Mouse (Mus musculus): Measurements from ENCODE around the gene Tmem273. TPM values are rescaled to one million over a fixed set of nuclear protein-coding genes. Genes with fewer than 3 reads are reported as not detected.

Gene Tmem273
- polyA plus RNA-seq, 1 experiment from 2014 or later = 0.73 TPM

DNA sequence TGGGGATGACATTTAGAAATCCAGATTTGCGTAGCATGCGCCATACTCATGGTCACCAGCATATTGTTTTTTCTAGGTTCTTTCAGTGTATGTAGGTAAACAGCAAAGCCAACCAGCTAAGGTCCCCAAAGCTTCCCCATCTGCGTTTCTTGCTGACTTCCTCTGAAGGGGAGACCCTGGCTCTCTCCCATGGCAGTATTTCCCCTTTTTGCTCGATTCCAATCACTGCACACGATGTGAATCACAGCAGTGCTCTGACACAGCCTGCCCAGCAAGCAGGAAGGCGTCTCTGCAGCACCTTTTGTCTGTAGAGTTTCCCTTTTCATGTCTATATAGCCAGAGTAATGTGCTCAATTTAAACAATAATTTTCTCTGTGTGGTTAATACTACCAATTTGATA, 26.7 kb downstream of the Tmem273 start:
- Histone ChIP-seq H3K4me3 (no peak overlapping the region), H3K4me1 (replicated peaks) (peaks cover 18% of the 10 kb centered on the region), H3K36me3 (no peaks in the 10 kb centered on the region), H3K27ac (no peak overlapping the region), H3K27me3 (no peaks in the 10 kb centered on the region), H3K9ac (no peak overlapping the region), H3K4me2 (no peak overlapping the region), H3K9me3 (replicated peaks) (no peaks in the 10 kb centered on the region)
- no peak for ATAC-seq (replicated peaks; ENCODE audit: insufficient number of reproducible peaks, insufficient read depth, low FRiP score, low read depth)
- WGBS = 68% methylated on average over 6 of the region's 6 CpGs

DNA sequence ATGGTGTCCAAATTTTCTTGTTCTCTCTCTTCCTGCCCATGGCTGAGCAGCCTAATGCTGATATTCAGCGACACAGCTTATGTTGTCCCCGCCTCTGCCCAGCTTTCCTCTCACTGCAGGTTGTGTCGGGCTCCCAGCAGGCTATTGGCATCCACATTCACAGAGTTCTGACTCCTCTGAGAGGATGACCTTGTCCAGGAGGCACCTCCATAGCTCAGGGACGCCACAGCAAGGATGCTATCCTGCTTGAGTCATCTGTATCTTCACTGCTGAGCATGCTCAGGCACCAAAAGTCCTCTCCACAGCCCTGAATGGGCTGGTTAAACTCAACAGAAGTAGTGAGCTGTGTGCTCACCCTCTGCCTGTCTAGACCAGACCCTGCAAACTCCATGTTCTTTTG, 29.2 kb downstream of the Tmem273 start:
- Histone ChIP-seq H3K4me2 (no peak overlapping the region), H3K36me3 (no peaks in the 10 kb centered on the region), H3K9ac (no peak overlapping the region), H3K4me3 (no peak overlapping the region), H3K9me3 (replicated peaks) (no peaks in the 10 kb centered on the region), H3K4me1 (replicated peaks) (peaks cover 33% of the 10 kb centered on the region), H3K27ac (no peak overlapping the region), H3K27me3 (no peaks in the 10 kb centered on the region)
- WGBS = 47% methylated on average over 4 of the region's 4 CpGs
- no peak for ATAC-seq (replicated peaks; ENCODE audit: insufficient number of reproducible peaks, insufficient read depth, low FRiP score, low read depth)

DNA sequence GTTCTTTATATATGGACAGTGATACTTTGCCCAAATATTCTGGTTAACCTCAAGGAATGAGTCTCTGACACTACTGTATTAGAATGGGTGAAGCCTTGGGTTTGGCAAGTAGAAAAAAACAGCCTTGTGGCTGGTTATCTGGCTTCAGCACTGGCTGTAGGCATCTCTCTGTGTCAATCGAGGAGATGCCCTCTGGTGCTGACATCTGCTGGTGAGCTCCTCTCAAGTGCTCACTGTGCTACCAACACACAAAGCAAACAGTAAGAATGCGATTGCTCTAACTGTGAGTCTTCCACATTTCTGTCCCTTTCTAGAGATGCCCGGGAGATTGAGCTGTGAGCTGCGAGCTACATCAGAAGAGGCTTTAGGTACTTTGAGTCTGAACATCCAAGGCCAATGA, 30.8 kb downstream of the Tmem273 start:
- Histone ChIP-seq H3K9me3 (replicated peaks) (no peaks in the 10 kb centered on the region), H3K4me2 (no peak overlapping the region), H3K4me1 (replicated peaks) (peaks cover 33% of the 10 kb centered on the region), H3K27ac (peak overlapping the region; percentile 73), H3K4me3 (no peak overlapping the region), H3K9ac (no peak overlapping the region), H3K27me3 (no peaks in the 10 kb centered on the region), H3K36me3 (no peaks in the 10 kb centered on the region)
- ATAC-seq (replicated peaks; ENCODE audit: insufficient number of reproducible peaks, insufficient read depth, low FRiP score, low read depth) = no peak
- WGBS = 65% methylated on average over 4 of the region's 4 CpGs

DNA sequence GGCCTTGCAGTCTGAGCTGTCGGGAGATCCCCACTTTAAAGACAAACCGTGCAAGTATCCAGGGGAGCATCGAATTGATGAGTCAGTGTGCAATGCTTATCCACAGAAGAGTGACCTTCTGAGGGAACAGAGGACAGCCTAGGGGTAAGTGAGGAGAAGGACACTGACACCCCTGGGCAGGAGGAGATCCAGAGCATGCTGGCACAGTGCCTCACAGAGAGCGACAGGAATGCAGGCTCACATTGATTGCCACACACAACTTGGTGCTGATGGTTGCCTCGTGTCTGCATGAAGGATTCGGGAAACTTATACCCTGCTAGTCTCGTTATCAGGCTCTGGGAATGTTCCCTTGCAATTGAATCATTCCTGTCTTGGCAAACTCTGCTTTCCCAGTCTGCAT, 31.5 kb downstream of the Tmem273 start:
- Histone ChIP-seq H3K9me3 (replicated peaks) (no peaks in the 10 kb centered on the region), H3K27ac (peak overlapping the region; percentile 73), H3K27me3 (no peaks in the 10 kb centered on the region), H3K9ac (no peak overlapping the region), H3K4me2 (peak overlapping the region; percentile 24), H3K4me3 (no peak overlapping the region), H3K36me3 (no peaks in the 10 kb centered on the region), H3K4me1 (replicated peaks) (peaks cover 33% of the 10 kb centered on the region)
- ATAC-seq (replicated peaks; ENCODE audit: insufficient number of reproducible peaks, insufficient read depth, low FRiP score, low read depth) = peak; percentile 77
- 27% methylated on average over 7 of the region's 7 CpGs for WGBS

DNA sequence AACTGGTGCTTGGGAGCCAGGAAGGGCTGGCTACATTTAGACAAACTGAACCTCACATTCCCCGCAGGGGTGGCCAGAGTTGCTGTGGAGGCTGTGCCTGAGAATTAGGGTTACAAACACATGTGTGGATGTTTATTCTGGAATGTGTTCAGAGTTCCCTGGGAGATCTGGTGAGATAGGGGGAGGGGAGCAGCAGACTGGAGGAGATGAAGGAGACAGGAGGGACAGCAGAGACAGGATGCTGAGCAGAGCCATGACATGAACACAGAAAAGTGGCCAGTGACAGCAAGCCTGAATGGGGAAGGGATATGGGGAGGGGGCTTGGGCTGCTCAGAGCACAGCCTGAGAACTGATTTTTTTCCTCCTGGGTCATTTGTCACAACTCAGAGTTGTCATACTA, 33.5 kb downstream of the Tmem273 start:
- Histone ChIP-seq H3K4me2 (no peak overlapping the region), H3K4me3 (no peak overlapping the region), H3K27ac (no peak overlapping the region), H3K9me3 (replicated peaks) (no peaks in the 10 kb centered on the region), H3K27me3 (no peaks in the 10 kb centered on the region), H3K4me1 (replicated peaks) (peaks cover 35% of the 10 kb centered on the region), H3K36me3 (no peaks in the 10 kb centered on the region), H3K9ac (no peak overlapping the region)
- 50% methylated on average over 1 of the region's 1 CpGs for WGBS
- no peak for ATAC-seq (replicated peaks; ENCODE audit: insufficient number of reproducible peaks, insufficient read depth, low FRiP score, low read depth)

DNA sequence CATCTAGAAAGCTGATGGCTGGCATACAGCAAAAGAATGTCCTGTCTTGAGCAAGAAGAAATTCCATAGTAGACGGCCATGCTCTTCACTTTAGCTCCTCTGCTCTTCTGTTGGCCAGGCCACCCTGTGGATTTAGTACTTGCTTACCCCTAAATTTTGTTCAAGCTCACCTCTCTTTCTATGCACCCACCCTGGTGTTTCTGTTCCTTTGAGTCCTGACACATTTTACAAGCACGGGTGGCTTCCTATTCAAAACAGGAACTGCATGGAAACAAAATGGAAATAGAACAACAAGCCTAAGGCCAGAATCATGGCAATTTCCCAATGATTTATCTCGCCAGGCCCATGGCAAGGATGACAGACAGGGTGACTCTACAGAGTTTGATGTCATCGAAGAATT, 37.0 kb downstream of the Tmem273 start:
- no peaks in the 10 kb centered on the region for H3K9me3 ChIP-seq (replicated peaks)
- no peak overlapping the region for H3K4me3 ChIP-seq
- H3K27me3 ChIP-seq = no peaks in the 10 kb centered on the region
- peaks cover 25% of the 10 kb centered on the region for H3K4me1 ChIP-seq (replicated peaks)
- 75% methylated on average over 4 of the region's 4 CpGs for WGBS
- H3K27ac ChIP-seq = no peak overlapping the region
- H3K9ac ChIP-seq = no peak overlapping the region
- ATAC-seq (replicated peaks; ENCODE audit: insufficient number of reproducible peaks, insufficient read depth, low FRiP score, low read depth) = no peak
- no peaks in the 10 kb centered on the region for H3K36me3 ChIP-seq
- H3K4me2 ChIP-seq = no peak overlapping the region

DNA sequence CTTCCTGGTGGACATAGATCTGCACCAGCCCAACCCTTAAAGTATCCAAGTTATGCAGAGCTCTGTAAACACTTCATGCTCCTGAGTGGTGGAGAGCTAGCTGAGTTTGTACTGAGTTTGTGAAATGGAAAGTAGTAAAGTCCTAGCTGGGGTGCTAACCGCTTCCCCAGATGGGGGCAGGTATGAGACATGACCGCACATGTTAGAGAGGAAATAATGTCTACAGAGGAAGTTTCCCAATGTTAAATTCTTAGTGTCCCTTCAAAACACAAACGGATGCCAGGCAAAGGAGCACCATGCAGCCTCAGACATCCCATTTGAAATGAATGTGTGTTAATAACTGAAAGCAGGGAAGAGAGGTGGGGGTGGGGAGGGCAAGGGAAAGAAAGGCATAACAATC, 38.1 kb downstream of the Tmem273 start:
- no peak overlapping the region for H3K9ac ChIP-seq
- WGBS = 73% methylated on average over 3 of the region's 3 CpGs
- no peak overlapping the region for H3K4me2 ChIP-seq
- peaks cover 26% of the 10 kb centered on the region for H3K4me1 ChIP-seq (replicated peaks)
- H3K36me3 ChIP-seq = no peaks in the 10 kb centered on the region
- H3K4me3 ChIP-seq = no peak overlapping the region
- no peaks in the 10 kb centered on the region for H3K9me3 ChIP-seq (replicated peaks)
- H3K27ac ChIP-seq = no peak overlapping the region
- ATAC-seq (replicated peaks; ENCODE audit: insufficient number of reproducible peaks, insufficient read depth, low FRiP score, low read depth) = no peak
- no peaks in the 10 kb centered on the region for H3K27me3 ChIP-seq

DNA sequence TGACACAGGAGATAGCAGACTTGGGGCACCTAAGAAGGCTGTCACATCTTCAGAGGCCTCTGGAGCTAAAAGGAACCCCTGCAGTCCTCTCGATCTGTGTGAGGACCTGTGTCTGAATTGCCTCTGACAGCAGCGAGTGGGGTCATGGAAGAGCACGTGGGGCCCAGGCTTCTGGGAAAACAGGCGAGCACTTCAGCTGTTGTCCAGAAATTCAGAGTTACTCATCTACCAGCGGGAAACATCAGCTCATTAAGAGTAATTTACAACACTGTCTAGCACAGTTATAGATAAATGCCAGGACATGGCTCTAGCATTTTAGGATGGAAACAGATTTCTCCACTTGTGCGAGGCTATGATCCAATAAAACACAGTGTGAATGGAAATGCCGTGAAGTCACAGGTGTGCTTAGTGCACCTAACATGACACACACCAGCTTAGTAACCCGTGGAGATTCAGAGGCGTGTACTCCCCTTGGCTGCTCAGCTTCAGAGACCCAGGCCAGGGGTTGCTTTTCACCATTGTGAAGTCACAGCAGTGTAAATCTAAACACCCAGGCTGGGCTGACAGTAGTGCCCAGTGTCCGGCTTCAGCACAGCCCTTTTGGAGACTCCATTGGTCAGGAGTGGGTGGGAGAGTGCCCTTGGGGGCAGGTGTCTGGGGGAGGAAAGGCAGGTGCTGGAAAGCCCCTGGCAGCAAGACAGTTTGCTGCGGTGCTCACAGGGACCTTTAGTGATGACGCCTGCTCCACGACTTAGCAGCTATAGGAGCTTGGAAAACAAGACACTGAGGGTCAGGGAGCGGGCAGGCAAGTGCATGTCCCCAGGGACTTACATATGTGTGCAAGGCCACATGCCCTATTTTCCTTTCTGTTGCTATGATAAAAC, 38.7 kb downstream of the Tmem273 start:
- H3K27ac ChIP-seq = no peak overlapping the region; the same call in 1 of the 2 replicates
- no peak for ATAC-seq (replicated peaks; ENCODE audit: insufficient number of reproducible peaks, insufficient read depth, low FRiP score, low read depth)
- WGBS = 54% methylated on average over 14 of the region's 14 CpGs
- no peaks in the 10 kb centered on the region for H3K27me3 ChIP-seq
- H3K4me2 ChIP-seq = no peak overlapping the region
- no peak overlapping the region for H3K4me3 ChIP-seq
- no peak overlapping the region for H3K9ac ChIP-seq
- peaks cover 23% of the 10 kb centered on the region for H3K4me1 ChIP-seq (replicated peaks)
- H3K36me3 ChIP-seq = no peaks in the 10 kb centered on the region
- H3K9me3 ChIP-seq (replicated peaks) = no peaks in the 10 kb centered on the region

DNA sequence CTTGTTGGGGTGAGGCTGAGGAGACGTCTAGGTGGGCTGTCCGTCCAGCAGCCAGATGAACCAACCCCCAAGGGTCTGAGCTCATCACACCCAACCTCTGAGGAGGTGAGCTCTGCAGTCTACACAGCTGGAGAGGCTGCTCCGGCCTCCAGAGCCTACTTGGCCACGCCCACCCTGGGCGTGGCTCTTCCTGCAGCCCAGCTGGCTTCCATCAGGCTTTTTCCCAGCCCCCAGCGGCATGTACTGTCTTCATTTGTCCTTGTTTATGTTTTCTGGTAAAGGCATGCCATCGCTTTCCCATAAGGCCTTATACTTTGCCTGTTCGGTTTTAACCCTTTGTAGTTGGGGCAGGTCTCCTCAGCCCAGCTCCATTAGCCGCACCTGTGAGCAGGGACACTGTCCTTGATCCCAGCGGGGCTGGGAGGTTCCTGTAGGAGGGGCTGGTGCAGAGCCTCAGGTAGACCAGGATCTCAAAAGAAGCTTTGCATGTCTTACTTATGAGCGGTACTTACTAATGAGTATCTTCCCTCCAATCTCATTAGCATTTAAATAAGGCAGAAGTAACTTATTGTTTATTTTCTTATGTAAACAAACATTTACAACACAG, 39.8 kb downstream of the Tmem273 start:
- Histone ChIP-seq H3K4me1 (replicated peaks) (peaks cover 23% of the 10 kb centered on the region), H3K9me3 (replicated peaks) (no peaks in the 10 kb centered on the region), H3K9ac (no peak overlapping the region), H3K36me3 (no peaks in the 10 kb centered on the region), H3K4me2 (peak overlapping the region; percentile 27), H3K27me3 (no peaks in the 10 kb centered on the region), H3K27ac (no peak overlapping the region), H3K4me3 (no peak overlapping the region)
- ATAC-seq (replicated peaks; ENCODE audit: insufficient number of reproducible peaks, insufficient read depth, low FRiP score, low read depth) = peak; percentile 53; the same call in 1 of the 2 replicates
- WGBS = 10% methylated on average over 11 of the region's 11 CpGs

DNA sequence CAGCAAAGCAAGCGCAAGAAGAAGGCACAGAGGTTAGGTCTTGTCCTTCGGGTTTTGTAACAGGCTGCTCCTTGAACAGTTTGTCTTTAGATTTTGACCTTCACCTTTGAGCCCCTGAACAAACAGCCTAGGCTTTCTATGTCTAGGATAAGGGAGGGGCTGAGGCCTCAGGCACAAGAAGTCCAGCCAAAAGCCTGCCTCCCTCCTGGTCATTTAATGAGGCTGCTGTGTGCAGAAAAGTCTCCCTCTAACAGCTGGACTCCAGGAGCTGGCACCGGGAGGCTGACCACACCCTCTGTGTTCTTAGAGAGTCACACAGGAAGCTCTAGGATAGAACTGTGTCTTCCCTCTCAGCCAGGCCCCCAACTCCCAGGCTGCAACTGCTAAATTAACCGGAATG, 41.4 kb downstream of the Tmem273 start:
- Histone ChIP-seq H3K27ac (0 out of 2 replicates have a peak overlapping the region, but pooled peaks have one; percentile 25), H3K9ac (no peak overlapping the region), H3K9me3 (replicated peaks) (no peaks in the 10 kb centered on the region), H3K4me1 (replicated peaks) (peaks cover 23% of the 10 kb centered on the region), H3K27me3 (no peaks in the 10 kb centered on the region), H3K4me2 (no peak overlapping the region), H3K4me3 (no peak overlapping the region), H3K36me3 (no peaks in the 10 kb centered on the region)
- 56% methylated on average over 4 of the region's 4 CpGs for WGBS
- no peak for ATAC-seq (replicated peaks; ENCODE audit: insufficient number of reproducible peaks, insufficient read depth, low FRiP score, low read depth)

DNA sequence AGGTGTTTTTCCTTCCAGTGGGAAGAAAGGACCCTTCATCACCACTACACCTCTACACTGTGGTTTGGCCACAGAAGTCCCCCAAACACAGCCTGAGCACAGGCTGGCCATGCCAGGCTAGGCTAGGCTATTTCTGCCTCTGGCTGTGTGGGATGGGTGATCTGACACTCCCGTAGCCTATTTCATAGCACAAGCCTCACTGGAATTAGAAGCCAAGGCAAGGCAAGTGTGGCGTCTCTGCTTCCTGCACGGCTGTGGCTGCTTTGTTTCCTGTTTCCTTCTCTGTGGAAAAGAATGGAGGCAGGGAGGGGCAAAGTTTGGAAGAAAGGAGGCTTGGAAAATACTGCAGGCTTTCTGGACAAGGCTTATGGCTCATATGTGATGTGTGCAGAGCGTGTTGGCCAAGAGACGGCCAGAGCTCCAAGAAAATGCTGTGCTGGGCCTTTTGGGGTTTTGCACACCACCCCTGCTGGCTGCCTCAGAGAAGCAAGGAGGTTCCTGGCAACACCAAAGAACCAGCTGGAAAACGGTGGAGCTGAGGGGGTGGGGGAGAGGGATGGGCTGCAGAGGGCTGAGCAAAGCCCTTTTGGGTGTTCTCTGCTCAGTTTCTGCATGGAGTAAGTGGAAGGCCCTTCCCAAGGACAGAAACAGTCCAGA, 42.4 kb downstream of the Tmem273 start:
- peak overlapping the region; percentile 63 for H3K27ac ChIP-seq
- no peaks in the 10 kb centered on the region for H3K36me3 ChIP-seq
- no peak overlapping the region for H3K9ac ChIP-seq
- no peaks in the 10 kb centered on the region for H3K9me3 ChIP-seq (replicated peaks)
- no peak for ATAC-seq (replicated peaks; ENCODE audit: insufficient number of reproducible peaks, insufficient read depth, low FRiP score, low read depth)
- no peak overlapping the region for H3K4me2 ChIP-seq
- peaks cover 23% of the 10 kb centered on the region for H3K4me1 ChIP-seq (replicated peaks)
- no peak overlapping the region for H3K4me3 ChIP-seq
- H3K27me3 ChIP-seq = no peaks in the 10 kb centered on the region
- 52% methylated on average over 6 of the region's 6 CpGs for WGBS

Data from heart, embryonic 15.5 days (tissue).